Mouse (Mus musculus) neural tube, embryonic 12.5 days (tissue): ENCODE measurements around the gene Insl3. TPM values are rescaled to one million over a fixed set of nuclear protein-coding genes. Genes with fewer than 3 reads are reported as not detected.
"Not testable (repeated sequence)": the region's sequence is repeated elsewhere in the genome, so short reads cannot be mapped to it uniquely, and the experiment has no call there.

Source experiments
- ATAC-seq: fragments of 200-750 bp; cut with Nextera tagmentation; 2 replicates; pipeline ENCODE4 v1.8.0; 2017; ENCODE audit warnings: low read depth, mild to moderate bottlenecking, moderate TSS enrichment, moderate library complexity; ENCODE audit not compliant: low FRiP score
- H3K27ac ChIP-seq: fragments of 300-500 bp; sonication (generic); 2 replicates; pipeline ENCODE4 v1.5.1; 2016
- H3K27me3 ChIP-seq: fragments of 300-500 bp; sonication (generic); replicated peaks from 2 replicates; pipeline ENCODE4 v1.6.1; 2016; ENCODE audit warnings: mild to moderate bottlenecking
- H3K36me3 ChIP-seq: fragments of 300-500 bp; sonication (generic); 2 replicates; pipeline ENCODE4 v1.6.1; 2016; ENCODE audit warnings: mild to moderate bottlenecking
- H3K4me1 ChIP-seq: fragments of 300-500 bp; sonication (generic); 2 replicates; pipeline ENCODE4 v1.6.1; 2016
- H3K4me2 ChIP-seq: fragments of 300-500 bp; sonication (generic); replicated peaks from 2 replicates; pipeline ENCODE4 v1.6.1; 2016; ENCODE audit warnings: mild to moderate bottlenecking
- H3K4me3 ChIP-seq: fragments of 300-500 bp; sonication (generic); 2 replicates; pipeline ENCODE4 v1.5.1; 2016
- H3K9ac ChIP-seq: fragments of 300-500 bp; sonication (generic); 2 replicates; pipeline ENCODE4 v1.6.1; 2016; ENCODE audit warnings: mild to moderate bottlenecking
- H3K9me3 ChIP-seq: fragments of 300-500 bp; sonication (generic); 2 replicates; pipeline ENCODE4 v1.6.1; 2016; ENCODE audit warnings: mild to moderate bottlenecking
- WGBS: fragments of 180-500 bp; shearing (Covaris S2); methylation state at CpG from one replicate; pipeline ENCODE4 v1.1.7; 2016; 5-methylcytosine and 5-hydroxymethylcytosine counted together
- polyA plus RNA-seq: library from polyadenylated mRNA; unstranded; fragments of >200 nt; fragmentation: Nextera tagmentation; extraction: Ambion mirVana; gene quantifications from 2 replicates; pipeline ENCODE4 v1.2.1, GENCODE M21; 2016

The Insl3 gene
- polyA plus RNA-seq, 1 experiment from 2014 or later = not detected

GRCm38 (mm10) chr8:71717096-71717495 is 28.1 kb downstream of the Insl3 start:
- H3K27me3 ChIP-seq = no peaks in the 10 kb centered on the region; the same call in 1 of the 2 replicates
- 92% methylated on average over 12 of the region's 12 CpGs for WGBS
- peaks cover 27% of the 10 kb centered on the region for H3K4me1 ChIP-seq
- H3K9me3 ChIP-seq = no peaks in the 10 kb centered on the region
- ATAC-seq = no peak
- H3K4me2 ChIP-seq = no peak overlapping the region
- no peak overlapping the region for H3K9ac ChIP-seq
- no peak overlapping the region for H3K27ac ChIP-seq
- no peak overlapping the region for H3K4me3 ChIP-seq
- H3K36me3 ChIP-seq = peaks cover 26% of the 10 kb centered on the region

- no peak overlapping the region for H3K4me2 ChIP-seq
- no peak overlapping the region for H3K27ac ChIP-seq
- ATAC-seq = no peak
- H3K9me3 ChIP-seq = no peaks in the 10 kb centered on the region
- no peaks in the 10 kb centered on the region; the same call in 1 of the 2 replicates for H3K27me3 ChIP-seq
- 40% methylated on average over 3 of the region's 3 CpGs for WGBS
- H3K4me3 ChIP-seq = no peak overlapping the region
- no peak overlapping the region for H3K9ac ChIP-seq
- H3K4me1 ChIP-seq = peaks cover 27% of the 10 kb centered on the region
- H3K36me3 ChIP-seq = peaks cover 26% of the 10 kb centered on the region
These were observed 29.2 kb downstream of the Insl3 start for GRCm38 (mm10) chr8:71718252-71718651.

GRCm38 (mm10) chr8:71719218-71719617 is 30.2 kb downstream of the Insl3 start:
- H3K27me3 ChIP-seq = no peaks in the 10 kb centered on the region; the same call in 1 of the 2 replicates
- WGBS = 59% methylated on average over 4 of the region's 4 CpGs
- H3K9me3 ChIP-seq = no peaks in the 10 kb centered on the region
- H3K4me3 ChIP-seq = no peak overlapping the region
- H3K4me2 ChIP-seq = peak overlapping the region; percentile 43; the same call in 1 of the 2 replicates
- peak; percentile 21; the same call in 1 of the 2 replicates for ATAC-seq
- peaks cover 27% of the 10 kb centered on the region for H3K4me1 ChIP-seq
- H3K27ac ChIP-seq = no peak overlapping the region
- H3K9ac ChIP-seq = no peak overlapping the region
- peaks cover 21% of the 10 kb centered on the region for H3K36me3 ChIP-seq

GRCm38 (mm10) chr8:71719928-71720457 is 31.0 kb downstream of the Insl3 start:
- ATAC-seq = peak; percentile 60
- H3K4me1 ChIP-seq = peaks cover 27% of the 10 kb centered on the region
- H3K9ac ChIP-seq = no peak overlapping the region
- WGBS = 24% methylated on average over 7 of the region's 7 CpGs
- peaks cover 16% of the 10 kb centered on the region for H3K36me3 ChIP-seq
- no peak overlapping the region for H3K4me3 ChIP-seq
- no peaks in the 10 kb centered on the region for H3K9me3 ChIP-seq
- no peaks in the 10 kb centered on the region; the same call in 1 of the 2 replicates for H3K27me3 ChIP-seq
- no peak overlapping the region for H3K27ac ChIP-seq
- H3K4me2 ChIP-seq = peak overlapping the region; percentile 43

GRCm38 (mm10) chr8:71723047-71723551 is 34.1 kb downstream of the Insl3 start:
- 67% methylated on average over 14 of the region's 14 CpGs for WGBS
- H3K9me3 ChIP-seq = no peaks in the 10 kb centered on the region
- H3K9ac ChIP-seq = no peak overlapping the region
- H3K4me2 ChIP-seq = no peak overlapping the region
- H3K27me3 ChIP-seq = no peaks in the 10 kb centered on the region; the same call in 1 of the 2 replicates
- no peak overlapping the region for H3K27ac ChIP-seq
- ATAC-seq = no peak
- H3K4me3 ChIP-seq = no peak overlapping the region
- H3K36me3 ChIP-seq = no peaks in the 10 kb centered on the region; the same call in 1 of the 2 replicates
- H3K4me1 ChIP-seq = peaks cover 27% of the 10 kb centered on the region

- Histone ChIP-seq H3K4me1 (peaks cover 32% of the 10 kb centered on the region), H3K9ac (no peak overlapping the region), H3K27me3 (no peaks in the 10 kb centered on the region; the same call in 1 of the 2 replicates), H3K4me3 (peak overlapping the region; percentile 64; the same call in 1 of the 2 replicates), H3K36me3 (no peaks in the 10 kb centered on the region), H3K27ac (no peak overlapping the region), H3K4me2 (peak overlapping the region; percentile 81), H3K9me3 (no peaks in the 10 kb centered on the region)
- ATAC-seq = no peak
- 61% methylated on average over 4 of the region's 4 CpGs for WGBS
These were observed 35.4 kb downstream of the Insl3 start for GRCm38 (mm10) chr8:71724389-71724788.

- no peaks in the 10 kb centered on the region for H3K9me3 ChIP-seq
- peak within 1 kb of the TSS; percentile 64 for H3K4me3 ChIP-seq
- no peaks in the 10 kb centered on the region for H3K36me3 ChIP-seq
- peaks cover 23% of the 10 kb centered on the region for H3K4me1 ChIP-seq
- peak within 1 kb of the TSS; percentile 75 for H3K9ac ChIP-seq
- under 1% methylated on average over 54 of the region's 54 CpGs for WGBS
- ATAC-seq = peak; percentile 81
- peak within 1 kb of the TSS; percentile 81 for H3K4me2 ChIP-seq
- H3K27ac ChIP-seq = no peak within 1 kb of the TSS
- H3K27me3 ChIP-seq = no peaks in the 10 kb centered on the region; the same call in 1 of the 2 replicates
These were observed 36.3 kb downstream of the Insl3 start, which contains the start of gene Fcho1 for GRCm38 (mm10) chr8:71725122-71725924. Gene Fcho1, minus strand, starts transcription at chr8:71725716.

- WGBS = 7% methylated on average over 20 of the region's 21 CpGs
These were observed 39.3 kb downstream of the Insl3 start for GRCm38 (mm10) chr8:71728240-71728785.

GRCm38 (mm10) chr8:71728826-71729620 is 40.0 kb downstream of the Insl3 start:
- no peaks in the 10 kb centered on the region for H3K9me3 ChIP-seq

More at GRCm38 (mm10) chr8:71728240-71728785, 39.3 kb downstream of the Insl3 start:
- H3K9ac ChIP-seq = peak overlapping the region; percentile 54
- H3K4me1 ChIP-seq = peaks cover 7% of the 10 kb centered on the region; the same call in 1 of the 2 replicates
- no peaks in the 10 kb centered on the region for H3K9me3 ChIP-seq
- peak; percentile 56 for ATAC-seq
- H3K27ac ChIP-seq = peak overlapping the region; percentile 59; the same call in 1 of the 2 replicates
- H3K27me3 ChIP-seq = no peaks in the 10 kb centered on the region; the same call in 1 of the 2 replicates
- H3K36me3 ChIP-seq = no peaks in the 10 kb centered on the region
- H3K4me3 ChIP-seq = peak overlapping the region; percentile 29
- peak overlapping the region; percentile 64 for H3K4me2 ChIP-seq

GRCm38 (mm10) chr8:71731652-71732230 is 42.7 kb downstream of the Insl3 start:
- WGBS = 57% methylated on average over 3 of the region's 3 CpGs
- no peaks in the 10 kb centered on the region for H3K9me3 ChIP-seq
- no peaks in the 10 kb centered on the region for H3K36me3 ChIP-seq
- no peak overlapping the region for H3K27ac ChIP-seq
- H3K4me2 ChIP-seq = no peak overlapping the region
- H3K4me3 ChIP-seq = no peak overlapping the region
- ATAC-seq = no peak
- no peak overlapping the region for H3K9ac ChIP-seq
- H3K4me1 ChIP-seq = peaks cover 7% of the 10 kb centered on the region; the same call in 1 of the 2 replicates
- no peaks in the 10 kb centered on the region; the same call in 1 of the 2 replicates for H3K27me3 ChIP-seq

More at GRCm38 (mm10) chr8:71728826-71729620, 40.0 kb downstream of the Insl3 start:
- peak; percentile 12; the same call in 1 of the 2 replicates for ATAC-seq
- Histone ChIP-seq H3K4me3 (peak overlapping the region; percentile 29; the same call in 1 of the 2 replicates), H3K4me2 (peak overlapping the region; percentile 64), H3K27me3 (no peaks in the 10 kb centered on the region; the same call in 1 of the 2 replicates), H3K27ac (no peak overlapping the region), H3K9ac (peak overlapping the region; percentile 54), H3K4me1 (peaks cover 7% of the 10 kb centered on the region; the same call in 1 of the 2 replicates), H3K36me3 (no peaks in the 10 kb centered on the region)
- 5% methylated on average over 15 of the region's 16 CpGs for WGBS

GRCm38 (mm10) chr8:71738316-71738715 is 49.3 kb downstream of the Insl3 start:
- not testable (repeated sequence) for H3K4me1 ChIP-seq, H3K4me2 ChIP-seq, H3K9me3 ChIP-seq, H3K9ac ChIP-seq, ATAC-seq, H3K36me3 ChIP-seq, H3K27ac ChIP-seq, H3K27me3 ChIP-seq, H3K4me3 ChIP-seq
